Mouse (Mus musculus) hindbrain, embryonic 12.5 days (tissue): ENCODE data around the gene Fbxo31. TPM values are rescaled to one million over a fixed set of nuclear protein-coding genes. Genes with fewer than 3 reads are reported as not detected.

ENCODE experiments used
- ATAC-seq: fragments of 200-750 bp; cut with Nextera tagmentation; 2 replicates; pipeline ENCODE4 v1.8.0; 2017; ENCODE audit warnings: moderate TSS enrichment; ENCODE audit not compliant: low FRiP score
- H3K27ac ChIP-seq: fragments of 300-500 bp; sonication (generic); 2 replicates; pipeline ENCODE4 v1.5.1; 2016; ENCODE audit warnings: mild to moderate bottlenecking
- H3K27me3 ChIP-seq: fragments of 300-500 bp; sonication (generic); 2 replicates; pipeline ENCODE4 v1.6.1; 2016; ENCODE audit warnings: mild to moderate bottlenecking
- H3K36me3 ChIP-seq: fragments of 300-500 bp; sonication (generic); 2 replicates; pipeline ENCODE4 v1.6.1; 2016; ENCODE audit warnings: mild to moderate bottlenecking
- H3K4me1 ChIP-seq: fragments of 300-500 bp; sonication (generic); 2 replicates; pipeline ENCODE4 v1.6.1; 2016
- H3K4me2 ChIP-seq: fragments of 300-500 bp; sonication (generic); replicated peaks from 2 replicates; pipeline ENCODE4 v1.6.1; 2016; ENCODE audit warnings: mild to moderate bottlenecking
- H3K4me3 ChIP-seq: fragments of 300-500 bp; sonication (generic); 2 replicates; pipeline ENCODE4 v1.5.1; 2016; ENCODE audit warnings: mild to moderate bottlenecking
- H3K9ac ChIP-seq: fragments of 300-500 bp; sonication (generic); 2 replicates; pipeline ENCODE4 v1.6.1; 2016; ENCODE audit warnings: mild to moderate bottlenecking, moderate library complexity
- H3K9me3 ChIP-seq: fragments of 300-500 bp; sonication (generic); replicated peaks from 2 replicates; pipeline ENCODE4 v1.6.1; 2016; ENCODE audit warnings: mild to moderate bottlenecking
- WGBS: fragments of 180-500 bp; shearing (Covaris S2); methylation state at CpG from one replicate; pipeline ENCODE4 v1.1.7; 2016; 5-methylcytosine and 5-hydroxymethylcytosine counted together
- polyA plus RNA-seq: library from polyadenylated mRNA; unstranded; fragments of >200 nt; fragmentation: Nextera tagmentation; extraction: Ambion mirVana; gene quantifications from 2 replicates; pipeline ENCODE4 v1.2.1, GENCODE M21; 2016

Gene Fbxo31
- 25.3 and 27.0 TPM in 2 replicates for polyA plus RNA-seq

DNA sequence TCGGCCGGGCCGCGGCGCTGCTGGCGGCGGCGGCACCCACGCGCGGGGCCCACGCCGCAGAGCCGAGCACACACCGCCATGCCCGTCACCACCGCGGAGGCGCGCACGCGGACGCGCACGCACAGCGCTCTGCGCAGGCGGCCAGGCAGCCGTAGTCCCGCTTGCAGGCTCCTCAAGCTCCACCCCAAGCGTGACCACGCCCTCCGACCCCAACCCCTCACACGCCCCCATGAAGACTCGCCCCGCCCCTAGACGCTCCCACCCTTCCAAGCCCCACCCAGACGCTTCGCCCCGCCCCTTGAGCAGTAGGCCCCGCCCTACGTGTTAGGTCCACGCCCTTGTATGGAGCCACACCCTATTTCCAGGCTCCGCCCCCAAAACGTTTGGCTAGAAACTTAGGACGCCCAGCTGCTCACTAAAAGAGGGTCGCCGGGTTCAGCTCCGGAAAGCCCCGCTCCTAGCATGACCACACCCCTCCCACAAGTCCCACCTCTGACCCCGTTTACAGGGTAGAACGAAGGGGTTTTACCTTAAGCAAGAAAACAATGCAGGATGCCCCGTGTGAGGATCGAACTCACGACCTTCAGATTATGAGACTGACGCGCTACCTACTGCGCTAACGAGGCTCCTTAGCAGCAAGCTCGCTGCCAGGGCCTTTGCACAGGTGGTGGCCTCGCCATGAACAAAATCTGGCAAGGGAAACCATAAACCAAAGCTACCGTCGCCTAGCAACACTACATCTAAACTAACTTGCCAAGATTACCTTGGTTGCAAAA lies at the start of gene Fbxo31:
Gene Fbxo31, minus strand, starts transcription at position 131 of the 776 bp plus-strand sequence.
- peak within 1 kb of the TSS; percentile 87 for H3K4me3 ChIP-seq
- ATAC-seq: peak; percentile 92
- H3K27me3 ChIP-seq: peaks cover 5% of the 10 kb centered on the region; the same call in 1 of the 2 replicates
- H3K9ac ChIP-seq: peak within 1 kb of the TSS; percentile 80
- no peaks in the 10 kb centered on the region for H3K9me3 ChIP-seq
- no peaks in the 10 kb centered on the region for H3K36me3 ChIP-seq
- H3K4me1 ChIP-seq: peaks cover 29% of the 10 kb centered on the region
- peak within 1 kb of the TSS; percentile 72 for H3K27ac ChIP-seq
- WGBS: 2% methylated on average over 63 of the region's 63 CpGs
- peak within 1 kb of the TSS; percentile 90 for H3K4me2 ChIP-seq

DNA sequence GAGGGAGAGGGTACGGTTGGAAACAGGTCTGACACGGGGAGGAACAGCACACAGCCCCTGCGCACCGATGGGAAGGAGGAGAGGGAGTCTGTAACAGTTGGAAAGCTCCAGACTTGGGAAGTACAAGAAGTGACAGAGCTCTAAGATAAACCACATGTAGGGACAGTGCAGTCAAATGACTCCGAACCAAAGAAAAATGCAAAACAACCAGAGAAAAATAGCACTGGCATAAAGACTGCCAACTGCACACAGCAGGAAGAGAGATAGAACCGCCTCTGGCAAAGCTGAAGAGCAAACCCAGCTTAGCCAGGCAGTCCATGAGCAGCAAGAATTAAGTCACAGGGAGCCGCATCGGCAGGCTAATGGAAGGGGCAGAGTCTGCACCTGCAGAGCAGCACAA lies 44.4 kb upstream of the Fbxo31 start:
- Histone ChIP-seq H3K9me3 (no peaks in the 10 kb centered on the region), H3K36me3 (peaks cover 31% of the 10 kb centered on the region), H3K27me3 (no peaks in the 10 kb centered on the region), H3K4me3 (no peak overlapping the region), H3K9ac (no peak overlapping the region), H3K27ac (no peak overlapping the region; the same call in 1 of the 2 replicates), H3K4me1 (peaks cover 44% of the 10 kb centered on the region), H3K4me2 (no peak overlapping the region)
- WGBS: 86% methylated on average over 8 of the region's 8 CpGs
- ATAC-seq: no peak

DNA sequence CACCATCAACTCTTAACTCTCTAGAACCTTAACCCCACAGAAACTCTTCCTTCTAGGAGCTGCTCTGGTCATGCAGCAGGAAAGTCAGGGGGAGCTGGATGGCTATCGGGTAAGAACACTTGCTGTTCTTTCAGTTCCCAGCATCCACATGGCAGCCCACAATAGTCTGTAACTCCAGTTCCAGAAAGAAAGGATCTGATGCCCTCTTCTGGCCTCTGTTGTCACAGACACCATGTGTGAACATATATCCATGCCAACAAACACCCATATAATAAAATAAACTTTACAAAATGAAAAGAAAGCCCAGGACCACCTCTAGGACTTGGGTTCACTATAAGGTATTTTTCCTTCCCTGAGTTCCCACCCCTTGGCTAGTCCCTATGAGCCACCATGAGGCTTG lies 43.3 kb upstream of the Fbxo31 start:
- Histone ChIP-seq H3K9me3 (no peaks in the 10 kb centered on the region), H3K4me3 (no peak overlapping the region), H3K9ac (no peak overlapping the region), H3K36me3 (peaks cover 30% of the 10 kb centered on the region), H3K27ac (no peak overlapping the region), H3K4me2 (no peak overlapping the region), H3K27me3 (no peaks in the 10 kb centered on the region), H3K4me1 (peaks cover 44% of the 10 kb centered on the region)
- WGBS: 48% methylated on average over 1 of the region's 1 CpGs
- no peak for ATAC-seq

GRCm38 (mm10) chr8:121620801-121621516 lies 42.4 kb upstream of the Fbxo31 start:
- Histone ChIP-seq H3K4me1 (peaks cover 38% of the 10 kb centered on the region), H3K36me3 (peaks cover 30% of the 10 kb centered on the region), H3K27me3 (no peaks in the 10 kb centered on the region), H3K4me3 (no peak overlapping the region), H3K27ac (no peak overlapping the region), H3K4me2 (no peak overlapping the region), H3K9me3 (no peaks in the 10 kb centered on the region), H3K9ac (no peak overlapping the region)
- WGBS: 85% methylated on average over 12 of the region's 12 CpGs
- no peak for ATAC-seq

- 79% methylated on average over 7 of the region's 7 CpGs for WGBS
- Histone ChIP-seq H3K4me1 (peaks cover 26% of the 10 kb centered on the region), H3K9me3 (no peaks in the 10 kb centered on the region), H3K4me3 (no peak overlapping the region), H3K27me3 (no peaks in the 10 kb centered on the region), H3K4me2 (no peak overlapping the region), H3K36me3 (peaks cover 37% of the 10 kb centered on the region), H3K27ac (peak overlapping the region; percentile 40; the same call in 1 of the 2 replicates), H3K9ac (0 out of 2 replicates have a peak overlapping the region, but pooled peaks have one; percentile 18)
- ATAC-seq: no peak
Observed at GRCm38 (mm10) chr8:121619401-121619995, 40.9 kb upstream of the Fbxo31 start.

GRCm38 (mm10) chr8:121613419-121613818 lies 34.8 kb upstream of the Fbxo31 start:
- Histone ChIP-seq H3K4me3 (no peak overlapping the region), H3K36me3 (peaks cover 63% of the 10 kb centered on the region), H3K27me3 (no peaks in the 10 kb centered on the region), H3K9me3 (no peaks in the 10 kb centered on the region), H3K9ac (no peak overlapping the region), H3K4me1 (0 out of 2 replicates have a peak, but pooled peaks cover 7% of the 10 kb centered on the region), H3K27ac (no peak overlapping the region), H3K4me2 (no peak overlapping the region)
- ATAC-seq: no peak

DNA sequence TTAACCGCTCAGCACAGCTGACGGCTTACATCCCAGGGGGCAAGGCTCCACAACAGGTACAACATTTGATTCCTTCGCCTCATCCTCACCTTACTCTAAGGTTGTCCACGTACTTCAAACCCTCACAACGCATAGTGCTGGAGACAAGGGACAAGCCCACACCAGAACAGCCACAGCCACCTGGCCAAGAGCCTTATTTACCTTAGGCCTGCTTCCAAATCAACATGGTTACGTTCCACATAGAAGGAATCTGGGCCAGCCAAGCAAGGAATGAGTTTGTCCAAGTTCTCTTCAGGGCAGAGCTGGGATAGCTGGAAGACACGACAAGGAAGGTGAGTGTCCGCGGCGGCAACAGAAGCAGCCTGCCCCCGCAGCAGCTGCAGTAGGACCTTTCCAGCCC lies 31.3 kb upstream of the Fbxo31 start:
- H3K36me3 ChIP-seq: peaks cover 66% of the 10 kb centered on the region
- H3K4me2 ChIP-seq: no peak overlapping the region
- no peak for ATAC-seq
- WGBS: 89% methylated on average over 11 of the region's 11 CpGs
- H3K9me3 ChIP-seq: no peaks in the 10 kb centered on the region
- H3K4me3 ChIP-seq: no peak overlapping the region
- H3K9ac ChIP-seq: no peak overlapping the region
- no peaks in the 10 kb centered on the region for H3K27me3 ChIP-seq
- H3K4me1 ChIP-seq: 0 out of 2 replicates have a peak, but pooled peaks cover 7% of the 10 kb centered on the region
- no peak overlapping the region for H3K27ac ChIP-seq

GRCm38 (mm10) chr8:121609251-121609650 lies 30.6 kb upstream of the Fbxo31 start:
- H3K36me3 ChIP-seq: peaks cover 70% of the 10 kb centered on the region
- no peaks in the 10 kb centered on the region for H3K27me3 ChIP-seq
- no peak for ATAC-seq
- 89% methylated on average over 15 of the region's 15 CpGs for WGBS
- no peak overlapping the region for H3K4me3 ChIP-seq
- no peak overlapping the region for H3K4me2 ChIP-seq
- 0 out of 2 replicates have a peak, but pooled peaks cover 7% of the 10 kb centered on the region for H3K4me1 ChIP-seq
- H3K27ac ChIP-seq: no peak overlapping the region
- H3K9me3 ChIP-seq: no peaks in the 10 kb centered on the region
- H3K9ac ChIP-seq: no peak overlapping the region

GRCm38 (mm10) chr8:121607661-121608060 lies 29.1 kb upstream of the Fbxo31 start:
- WGBS: 88% methylated on average over 5 of the region's 5 CpGs
- H3K27ac ChIP-seq: no peak overlapping the region
- no peak overlapping the region for H3K9ac ChIP-seq
- H3K9me3 ChIP-seq: no peaks in the 10 kb centered on the region
- H3K27me3 ChIP-seq: no peaks in the 10 kb centered on the region
- no peak overlapping the region for H3K4me3 ChIP-seq
- H3K36me3 ChIP-seq: peaks cover 80% of the 10 kb centered on the region
- no peak for ATAC-seq
- H3K4me1 ChIP-seq: no peaks in the 10 kb centered on the region
- H3K4me2 ChIP-seq: no peak overlapping the region

DNA sequence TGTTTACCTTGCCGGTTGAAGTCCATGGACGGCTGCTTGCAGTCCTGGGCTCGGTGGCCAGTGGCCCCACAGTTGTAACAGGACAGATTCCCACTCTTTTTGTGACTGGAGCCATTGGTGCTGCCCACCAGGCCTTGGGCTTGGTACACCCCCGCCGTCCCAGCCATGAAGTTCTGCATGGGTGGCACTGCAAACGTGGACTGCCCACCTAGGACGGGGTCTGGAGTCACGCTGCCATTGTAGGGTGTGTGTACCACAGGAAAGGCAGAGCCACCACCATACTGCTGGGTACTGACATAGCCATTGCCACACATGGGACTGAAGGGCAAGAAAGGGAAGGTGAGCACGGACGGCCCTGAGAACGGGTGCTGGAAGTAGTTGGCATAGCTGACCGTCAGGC lies 25.2 kb upstream of the Fbxo31 start:
- no peak overlapping the region for H3K27ac ChIP-seq
- H3K4me1 ChIP-seq: no peaks in the 10 kb centered on the region
- no peaks in the 10 kb centered on the region for H3K27me3 ChIP-seq
- H3K9ac ChIP-seq: no peak overlapping the region
- H3K36me3 ChIP-seq: peaks cover 86% of the 10 kb centered on the region
- H3K9me3 ChIP-seq: no peaks in the 10 kb centered on the region
- ATAC-seq: no peak
- H3K4me3 ChIP-seq: no peak overlapping the region
- no peak overlapping the region for H3K4me2 ChIP-seq
- 95% methylated on average over 12 of the region's 12 CpGs for WGBS

DNA sequence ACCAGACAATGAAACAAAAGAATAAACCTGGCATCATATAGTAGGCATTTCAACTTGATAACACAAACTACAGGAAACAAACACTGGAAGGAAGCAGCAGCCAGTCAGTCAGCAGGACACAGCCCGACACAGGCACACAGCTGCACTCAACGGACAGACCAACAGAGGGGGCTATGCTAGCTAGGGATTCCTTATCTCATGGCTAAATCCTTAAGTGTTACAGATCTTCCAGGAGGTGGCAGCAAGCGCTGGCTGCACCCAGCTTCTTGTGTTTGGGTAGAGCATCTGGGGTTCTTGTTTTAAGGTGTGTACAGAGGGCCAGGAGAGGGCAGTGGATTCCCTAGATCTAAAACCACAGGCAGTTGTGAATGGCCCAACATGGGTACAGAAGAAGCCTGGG lies 24.3 kb upstream of the Fbxo31 start:
- Histone ChIP-seq H3K36me3 (peaks cover 81% of the 10 kb centered on the region), H3K4me3 (no peak overlapping the region), H3K27ac (no peak overlapping the region), H3K27me3 (no peaks in the 10 kb centered on the region), H3K9me3 (no peaks in the 10 kb centered on the region), H3K4me2 (no peak overlapping the region), H3K4me1 (no peaks in the 10 kb centered on the region), H3K9ac (no peak overlapping the region)
- 32% methylated on average over 3 of the region's 3 CpGs for WGBS
- no peak for ATAC-seq

- Histone ChIP-seq H3K4me3 (no peak overlapping the region), H3K27ac (no peak overlapping the region), H3K36me3 (peaks cover 81% of the 10 kb centered on the region), H3K9me3 (no peaks in the 10 kb centered on the region), H3K27me3 (no peaks in the 10 kb centered on the region), H3K4me1 (no peaks in the 10 kb centered on the region), H3K4me2 (no peak overlapping the region), H3K9ac (no peak overlapping the region)
- ATAC-seq: no peak
- 93% methylated on average over 12 of the region's 12 CpGs for WGBS
Observed at GRCm38 (mm10) chr8:121602411-121602810, 23.8 kb upstream of the Fbxo31 start.
